Mouse (Mus musculus): ENCODE data around the gene Zfp366.

Zfp366 gene

DNA sequence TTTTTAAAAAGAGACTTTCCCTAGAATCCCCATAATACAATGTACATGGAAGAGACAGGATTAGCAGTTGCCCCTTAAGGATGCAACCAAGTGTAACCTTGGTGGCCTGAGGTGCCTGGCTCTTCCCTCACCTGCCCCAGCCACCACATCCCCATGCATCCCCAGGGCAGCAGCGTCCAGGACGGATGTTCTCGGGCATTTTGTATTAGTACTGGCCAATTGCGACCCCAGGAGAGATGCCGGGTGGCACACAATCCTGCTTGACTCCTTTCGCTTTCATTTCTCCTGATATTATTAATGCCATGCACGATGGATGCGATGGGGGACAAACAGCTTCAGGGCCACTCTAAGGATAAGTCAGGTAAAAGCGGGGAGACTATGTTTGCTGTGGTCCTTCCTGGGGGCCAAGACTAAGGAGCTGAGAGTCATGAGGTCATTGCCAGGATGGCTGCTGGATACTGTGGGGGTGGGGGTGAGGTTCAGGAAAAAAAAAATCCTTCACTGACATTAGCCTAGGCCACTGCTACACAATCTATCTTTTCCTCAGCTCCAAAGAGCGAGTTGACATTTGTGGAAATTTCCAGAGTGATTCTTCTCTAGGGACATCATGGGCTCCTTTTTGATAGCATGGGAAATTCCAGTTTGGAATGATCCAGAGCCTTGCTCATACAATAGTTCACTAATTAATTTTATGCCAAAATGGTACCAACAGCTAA is 1.7 kb downstream of the Zfp366 start:
- no peak for DNase-seq (ENCODE audit: low read depth, low spot score)

DNA sequence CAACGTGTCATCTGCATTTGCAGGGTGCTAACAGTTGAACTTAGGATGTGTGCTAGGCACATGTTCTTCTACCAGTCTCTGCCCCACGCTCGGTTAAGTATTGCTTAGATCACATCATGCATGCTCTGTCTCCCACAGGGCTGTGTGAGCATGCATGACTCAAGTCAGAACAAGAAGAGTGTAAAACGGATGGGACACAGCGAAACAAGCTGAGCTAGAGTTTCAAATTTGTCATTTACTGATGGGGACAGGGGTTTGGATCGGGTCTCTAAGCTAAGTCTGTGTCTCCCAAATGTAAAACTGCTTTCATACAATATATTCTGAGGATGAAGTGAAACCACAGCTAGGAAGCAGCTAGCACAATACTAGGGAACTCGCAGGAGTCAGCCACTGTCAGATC is 2.2 kb downstream of the Zfp366 start:
- no peak for DNase-seq (ENCODE audit: low read depth, low spot score)

DNA sequence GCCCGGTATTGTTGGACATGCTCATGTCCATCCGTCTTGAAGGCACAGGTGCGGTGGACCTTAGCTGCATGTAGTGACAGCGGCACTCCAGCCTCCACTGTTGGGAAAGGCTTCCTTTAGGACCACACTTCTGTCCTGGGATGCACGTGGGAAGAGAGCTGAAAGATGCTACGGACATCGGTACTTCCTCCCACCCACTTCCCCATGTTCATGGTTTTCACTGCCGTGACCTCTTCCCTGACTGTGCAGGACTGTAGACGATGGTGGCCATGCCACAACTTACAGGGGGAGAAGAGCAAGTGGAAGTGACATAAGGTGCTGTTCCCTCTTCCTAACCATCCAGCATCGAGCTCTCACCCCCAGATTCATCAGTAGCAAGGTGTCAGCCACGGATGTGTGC is 2.8 kb downstream of the Zfp366 start:
- peak; percentile 45 for DNase-seq (ENCODE audit: low read depth, low spot score)

DNA sequence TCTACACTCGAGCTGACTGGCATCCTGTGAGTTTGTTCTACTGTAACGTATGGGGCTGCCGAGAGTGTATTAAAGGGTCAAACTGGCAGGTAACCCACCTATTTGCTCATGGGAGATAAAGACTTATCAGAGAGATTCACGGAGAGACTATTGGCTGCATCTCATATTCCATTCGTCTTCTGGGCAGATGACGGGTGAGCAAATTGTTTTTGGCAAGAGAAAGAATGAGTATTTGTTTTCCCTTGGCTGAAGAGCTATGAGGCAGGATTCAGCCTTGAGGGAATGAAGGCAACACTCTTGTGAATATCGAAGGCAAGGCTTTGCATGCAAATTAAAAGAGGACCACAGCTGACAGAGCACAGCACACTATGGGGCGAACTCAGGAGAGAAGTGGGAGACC is 4.0 kb downstream of the Zfp366 start:
- peak; percentile 84 for DNase-seq (ENCODE audit: low read depth, low spot score)

DNA sequence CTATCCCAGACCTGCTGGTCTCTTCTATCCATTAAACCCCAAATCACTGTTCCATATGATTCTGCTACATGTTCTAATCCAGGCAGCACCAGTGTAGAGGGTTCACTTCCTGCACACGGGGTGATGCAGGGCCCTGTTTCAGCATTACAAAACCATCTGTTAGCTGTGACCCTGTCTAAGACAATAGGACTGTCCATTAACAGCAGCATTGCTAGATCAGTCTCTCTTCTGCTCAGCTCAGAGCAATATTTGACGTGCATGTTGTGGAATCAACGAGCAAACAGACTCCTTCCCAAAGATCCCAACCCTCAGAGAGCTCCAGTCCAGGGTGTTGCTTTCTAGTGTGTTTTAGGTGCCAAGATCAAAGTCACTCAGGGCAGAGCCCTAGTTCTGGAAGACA is 5.0 kb downstream of the Zfp366 start:
- DNase-seq (ENCODE audit: low read depth, low spot score), result no peak

DNA sequence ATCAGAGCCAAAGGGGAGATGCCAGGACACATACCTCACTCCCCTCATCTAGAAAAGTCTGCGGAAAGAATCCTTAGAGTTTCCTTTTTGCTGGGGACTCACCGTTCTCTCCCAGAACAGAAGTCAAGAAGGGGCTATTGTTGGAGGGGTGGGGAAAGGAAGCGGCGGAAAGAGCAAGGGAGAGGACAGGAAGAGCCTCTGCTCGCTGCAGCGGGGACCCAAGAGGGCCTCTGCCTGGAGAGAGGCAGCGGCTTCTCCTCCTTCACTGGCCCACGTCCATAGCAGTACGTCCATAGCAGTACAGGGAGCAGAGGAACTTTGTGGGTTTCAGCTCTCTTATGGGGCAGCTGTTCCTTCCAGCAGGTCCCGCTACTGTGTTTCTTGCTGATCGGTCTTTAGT is 5.8 kb downstream of the Zfp366 start:
- no peak for DNase-seq (ENCODE audit: low read depth, low spot score)

DNA sequence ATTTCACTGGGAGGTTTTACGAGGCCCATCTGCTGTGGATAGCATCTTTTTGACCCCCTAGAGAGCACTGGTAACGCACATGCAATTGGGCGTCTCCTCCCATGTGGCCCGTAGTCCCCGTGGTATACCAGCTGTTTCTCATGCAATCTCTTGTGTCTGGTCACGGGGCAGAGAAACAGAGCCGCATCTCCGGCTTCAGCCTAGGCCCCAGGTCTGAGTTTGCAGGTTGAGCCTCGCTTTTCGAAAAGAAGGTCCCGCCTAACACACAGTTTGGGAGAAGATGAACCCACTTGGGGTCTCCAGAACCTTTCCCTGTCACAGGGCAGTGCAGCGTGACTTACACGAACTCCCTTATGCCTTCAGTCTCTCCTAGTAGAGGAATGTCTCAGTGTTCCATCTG is 6.4 kb downstream of the Zfp366 start:
- DNase-seq (ENCODE audit: low read depth, low spot score), result no peak

DNA sequence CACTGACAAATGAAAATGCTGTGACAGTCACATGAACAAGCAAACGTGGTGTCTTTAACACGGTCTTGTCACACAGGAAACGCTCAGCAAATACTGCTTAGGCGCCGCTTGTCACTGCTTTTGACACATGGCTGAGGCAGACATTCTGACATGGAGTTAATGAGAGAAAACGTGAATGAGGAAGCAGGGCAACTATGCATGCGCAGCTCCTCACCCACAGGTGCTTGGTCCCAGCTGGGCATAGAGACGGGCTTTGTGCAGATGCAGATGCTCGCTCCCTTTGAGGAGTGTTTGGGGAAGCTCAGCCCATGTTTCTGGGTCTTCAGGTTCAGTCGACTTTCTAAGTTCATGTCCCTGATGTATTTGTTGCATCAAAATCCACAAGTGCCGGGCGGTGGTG is 11.7 kb downstream of the Zfp366 start:
- DNase-seq (ENCODE audit: low read depth, low spot score), result no peak

DNA sequence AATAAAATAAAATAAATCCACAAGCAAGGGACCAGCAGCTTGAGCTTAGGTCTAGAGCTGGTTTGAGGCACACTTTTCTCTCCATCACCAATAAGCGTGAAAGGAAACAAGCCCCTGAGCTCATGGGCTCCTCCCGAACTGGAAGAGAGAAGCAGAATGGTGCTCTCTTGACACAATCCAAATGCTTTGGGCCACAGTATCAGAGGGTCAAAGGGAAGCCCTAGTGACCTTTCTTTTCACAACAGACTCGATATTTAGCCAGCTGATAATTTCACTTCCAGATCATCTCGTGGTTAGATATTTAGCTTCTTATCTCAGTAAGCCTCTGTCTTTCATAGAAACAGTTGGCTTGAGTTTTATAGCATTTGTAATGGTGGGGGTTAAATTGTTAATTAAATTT is 12.2 kb downstream of the Zfp366 start:
- DNase-seq (ENCODE audit: low read depth, low spot score), result no peak

DNA sequence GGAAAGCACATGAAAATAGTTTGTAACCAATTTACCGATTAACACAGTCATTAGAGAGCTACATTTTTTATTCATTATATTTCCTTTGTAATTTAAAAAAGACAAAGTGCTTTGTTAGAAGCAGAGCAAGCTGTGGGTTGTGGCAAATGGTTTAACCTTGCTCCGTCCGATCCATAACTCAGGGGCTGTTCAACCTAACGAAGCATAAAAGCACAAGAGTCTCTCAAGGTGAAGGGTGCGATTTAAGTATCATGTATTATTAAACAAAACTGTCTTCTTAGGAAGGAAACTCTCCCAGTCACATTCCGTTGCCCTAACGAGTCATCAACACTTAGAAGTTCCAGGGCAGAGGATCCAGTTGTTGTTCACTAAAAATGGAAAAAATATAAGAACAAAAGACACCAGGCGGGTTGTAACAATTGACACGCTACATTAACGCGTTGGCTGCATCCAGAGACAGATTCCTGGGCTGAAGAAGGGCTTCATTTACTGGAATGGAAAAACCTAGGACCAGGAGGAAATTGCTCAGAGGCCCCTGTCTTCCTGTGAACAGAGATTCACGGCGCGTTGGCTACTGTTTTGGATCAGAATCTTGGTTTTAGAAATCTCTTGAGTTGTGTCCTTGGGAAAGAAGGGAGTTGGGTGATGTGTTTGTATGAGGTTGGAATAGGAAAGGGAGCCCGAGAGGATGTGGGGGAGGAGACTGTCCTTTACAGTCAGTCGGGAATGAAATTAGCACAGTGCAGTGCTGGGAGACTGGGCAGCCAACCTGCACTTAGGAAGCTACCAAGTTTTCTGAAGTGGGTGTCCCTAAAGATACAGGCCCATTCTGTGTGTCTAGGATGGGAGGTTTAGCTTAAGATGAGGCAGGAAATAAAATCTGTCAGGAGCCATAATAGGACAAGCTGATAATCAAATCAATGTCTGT is 17.3 kb downstream of the Zfp366 start:
- DNase-seq (ENCODE audit: low read depth, low spot score), result no peak

DNA sequence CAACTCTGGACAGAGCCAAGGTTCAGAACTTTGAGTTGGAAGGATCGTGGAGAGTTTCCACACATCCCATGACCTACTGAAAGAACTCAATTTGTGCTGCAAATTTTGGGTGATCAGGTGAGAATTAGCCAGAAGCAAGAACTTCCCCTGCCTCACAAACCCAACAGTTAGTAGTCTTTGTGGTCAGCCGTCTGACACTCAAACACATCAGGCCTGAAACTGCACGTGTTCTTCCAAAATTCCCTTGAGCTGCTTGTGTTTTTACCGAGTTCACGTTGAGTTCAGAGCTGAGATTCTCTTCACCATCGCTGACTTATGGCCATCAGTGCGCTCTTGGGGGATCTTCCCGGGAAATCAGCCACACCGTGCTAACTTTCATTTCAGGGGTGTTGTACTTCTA is 22.6 kb downstream of the Zfp366 start:
- no peak for DNase-seq (ENCODE audit: low read depth, low spot score)

DNA sequence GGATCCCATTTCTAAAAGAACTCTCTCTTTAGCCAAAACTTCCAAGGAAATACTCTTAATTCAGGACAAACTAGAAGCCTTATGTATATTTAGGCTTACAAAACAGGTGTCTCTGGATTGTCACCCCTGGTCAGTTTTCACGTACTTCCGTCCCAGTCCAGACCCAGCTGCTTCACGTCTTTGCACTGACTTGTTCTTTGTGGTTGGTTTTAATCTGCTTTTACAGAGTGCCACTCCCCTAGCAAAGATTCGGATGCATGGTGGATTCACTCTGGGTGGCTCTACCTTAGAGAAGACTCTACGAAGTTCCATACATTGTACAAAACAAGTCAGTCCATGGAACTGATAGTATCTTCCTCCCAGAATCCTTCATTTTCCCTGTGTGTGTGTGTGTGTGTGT is 25.2 kb downstream of the Zfp366 start:
- no peak for DNase-seq (ENCODE audit: low read depth, low spot score)

DNA sequence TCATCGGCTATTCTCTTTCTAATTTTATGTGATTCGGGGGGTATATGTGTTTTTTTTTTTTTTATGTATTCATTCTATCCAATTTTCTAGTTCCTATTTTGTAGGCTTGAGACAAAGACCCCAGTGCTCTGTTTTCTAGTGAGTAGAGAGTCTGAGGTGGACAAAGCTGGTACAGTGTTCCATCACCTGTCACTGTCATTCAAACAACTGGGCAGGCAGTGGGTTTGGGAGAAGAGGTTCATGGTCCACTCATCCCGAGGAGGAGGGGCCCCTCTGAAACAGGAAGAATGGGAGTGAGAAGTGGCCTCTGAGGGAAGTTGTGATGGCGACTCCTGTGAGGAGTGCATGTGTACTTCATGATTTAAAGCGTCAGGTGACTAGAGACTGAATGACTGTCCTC is 26.2 kb downstream of the Zfp366 start:
- DNase-seq (ENCODE audit: low read depth, low spot score), result no peak

DNA sequence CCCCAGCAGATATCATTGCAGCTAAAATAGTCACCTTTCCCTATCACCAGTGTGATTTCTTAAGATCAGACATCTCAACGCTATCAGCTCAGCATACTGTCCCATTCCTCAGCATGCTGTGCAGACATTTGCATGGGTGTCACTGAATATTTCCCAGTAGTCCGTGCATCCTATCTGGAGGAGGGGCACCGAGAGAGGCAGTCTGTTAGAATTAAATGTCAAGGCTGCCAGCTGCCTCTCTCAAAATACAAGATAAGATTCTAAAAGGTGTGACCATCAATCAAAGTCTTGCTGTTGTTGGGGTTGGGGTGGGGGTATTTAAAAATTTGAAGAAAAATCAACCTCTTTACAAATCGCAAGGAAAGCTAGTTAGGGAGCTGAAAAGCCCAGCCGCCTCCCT is 28.4 kb downstream of the Zfp366 start:
- peak; percentile 15 for DNase-seq (ENCODE audit: low read depth, low spot score)

DNA sequence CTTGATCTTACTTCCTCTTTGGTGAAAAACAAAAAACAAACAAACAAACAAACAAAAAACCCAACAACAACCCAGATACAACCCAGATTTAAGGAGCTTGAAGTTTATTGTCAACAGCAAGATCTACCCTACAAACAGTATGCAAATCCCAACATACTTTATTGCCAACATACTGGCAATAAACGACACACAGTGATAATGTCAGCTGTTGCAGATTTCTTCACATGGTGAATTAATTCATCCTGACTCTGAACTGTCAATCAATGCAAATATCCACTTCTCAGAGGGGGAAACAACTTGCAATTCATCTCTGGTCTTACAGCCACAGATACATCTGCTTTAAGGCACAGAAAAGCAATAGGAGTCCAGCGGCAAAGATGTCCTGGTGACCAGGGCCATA is 31.4 kb downstream of the Zfp366 start:
- DNase-seq (ENCODE audit: low read depth, low spot score), result no peak

DNA sequence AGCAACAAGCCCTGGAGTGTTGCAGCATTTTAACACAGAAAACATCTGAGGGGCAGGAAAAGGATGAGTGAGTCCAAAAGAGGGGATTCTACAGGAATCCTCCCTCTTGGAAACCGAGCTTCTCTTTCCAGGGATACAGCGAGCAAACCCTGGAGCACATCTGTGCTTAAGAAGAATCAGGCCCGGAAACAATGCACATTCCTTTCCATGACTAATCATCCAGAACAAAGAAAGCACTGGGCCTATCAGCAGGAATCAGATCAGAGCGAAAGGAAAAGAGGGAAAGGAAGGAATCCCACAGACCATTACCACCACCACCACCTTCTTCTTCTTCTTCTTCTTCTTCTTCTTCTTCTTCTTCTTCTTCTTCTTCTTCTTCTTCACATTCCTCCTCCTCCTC is 33.4 kb downstream of the Zfp366 start:
- DNase-seq (ENCODE audit: low read depth, low spot score), result no peak

DNA sequence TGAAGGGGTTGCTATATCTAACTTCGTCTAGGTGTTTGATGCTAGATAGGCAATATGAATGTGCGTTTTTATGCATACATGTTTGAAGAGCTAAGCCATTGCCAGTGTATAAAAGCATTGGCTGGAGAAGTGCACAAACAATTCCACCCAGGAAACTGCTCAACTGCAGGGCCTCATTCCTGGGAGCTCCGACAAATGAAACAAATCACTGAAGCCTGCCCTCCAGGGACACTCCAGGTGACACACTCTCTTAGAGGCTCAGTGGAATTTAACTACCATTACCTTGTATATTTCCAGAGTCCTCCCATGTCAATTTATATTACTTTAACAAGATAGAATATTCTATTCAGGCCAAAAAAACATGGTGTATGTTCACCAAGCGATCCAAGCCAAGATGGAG is 35.0 kb downstream of the Zfp366 start:
- DNase-seq (ENCODE audit: low read depth, low spot score), result no peak

DNA sequence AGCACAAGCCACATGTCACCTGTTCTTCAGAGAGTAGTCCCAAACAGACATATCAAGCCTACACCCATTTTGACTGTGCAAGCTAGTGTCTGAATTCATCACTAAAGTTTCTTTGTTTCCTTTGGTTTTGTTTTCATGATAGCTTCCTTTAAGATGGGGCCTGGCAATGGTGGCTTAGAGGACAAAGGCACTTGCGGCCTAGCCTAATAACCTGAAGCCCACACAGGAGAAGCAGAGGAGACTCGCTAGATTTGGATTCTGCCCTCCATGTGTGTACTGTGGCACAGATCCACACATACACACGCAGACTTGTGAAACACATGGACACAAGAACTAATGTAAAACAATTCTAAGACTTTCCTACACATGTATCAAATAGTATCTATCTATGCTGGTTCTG is 37.4 kb downstream of the Zfp366 start:
- DNase-seq (ENCODE audit: low read depth, low spot score), result no peak

DNA sequence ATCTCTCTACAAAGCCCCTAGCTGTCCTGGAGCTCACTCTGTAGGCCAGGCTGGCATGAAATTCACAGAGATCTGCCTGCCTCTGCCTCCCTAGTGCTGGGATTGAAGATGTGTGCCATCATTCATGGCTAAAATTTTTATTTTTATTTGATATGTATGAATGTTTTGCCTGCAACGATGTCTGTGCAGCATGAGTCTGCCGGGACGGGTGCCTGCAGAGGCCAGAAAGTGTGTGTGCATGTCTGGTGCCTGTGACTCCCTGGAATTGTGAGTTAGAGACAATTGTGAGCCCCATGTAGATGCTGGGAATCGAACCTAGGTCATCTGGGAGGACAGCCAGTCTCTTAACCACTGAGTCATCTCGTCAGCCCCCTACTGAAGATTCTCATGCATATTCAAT is 37.9 kb downstream of the Zfp366 start:
- DNase-seq (ENCODE audit: low read depth, low spot score), result no peak

DNA sequence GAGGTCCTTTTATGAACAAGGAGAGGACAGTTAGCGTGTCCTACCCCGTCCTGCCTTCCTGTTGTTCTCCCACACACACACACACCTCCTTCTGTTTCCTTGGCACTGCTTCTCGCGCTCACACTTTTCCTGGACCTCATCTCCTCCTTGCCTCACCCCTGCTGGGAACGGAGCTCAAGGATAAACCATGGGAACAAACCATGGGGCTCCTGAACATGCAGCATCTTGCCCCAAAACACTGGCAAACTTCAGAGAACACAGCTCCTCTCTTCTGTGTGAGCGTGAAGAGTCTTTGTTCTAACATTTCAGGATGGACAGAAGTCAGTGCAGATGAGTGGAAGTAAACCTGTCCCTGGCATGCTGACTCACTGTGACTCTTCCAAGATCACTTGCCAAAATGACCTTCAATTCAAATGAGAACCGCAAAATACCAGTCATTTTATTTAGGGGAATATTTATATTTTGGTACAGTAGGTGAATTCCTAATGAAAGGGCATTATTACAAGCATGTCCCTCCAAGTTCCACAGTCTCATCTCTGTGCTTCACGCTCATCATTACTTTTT is 38.8 kb downstream of the Zfp366 start:
- no peak for DNase-seq (ENCODE audit: low read depth, low spot score)

DNA sequence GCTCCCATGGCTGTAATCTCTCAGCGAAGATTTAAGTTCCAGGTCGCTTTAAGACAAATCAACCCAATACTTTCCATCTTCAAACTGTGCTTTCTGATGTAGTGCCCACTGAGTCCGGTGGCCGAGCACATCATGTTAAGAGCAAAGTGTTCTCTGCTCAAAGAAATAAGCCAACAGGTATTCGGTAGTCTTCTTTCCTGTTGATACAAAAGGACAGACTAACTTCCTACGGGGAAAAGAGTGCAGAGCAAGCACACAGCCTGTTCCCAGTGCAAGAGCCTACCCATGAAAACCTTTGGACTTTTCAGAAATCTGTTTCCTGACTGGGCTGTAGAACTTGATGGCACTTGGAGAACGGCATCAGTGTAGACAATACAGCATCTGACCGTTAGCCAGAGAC is 39.3 kb downstream of the Zfp366 start:
- DNase-seq (ENCODE audit: low read depth, low spot score), result no peak

DNA sequence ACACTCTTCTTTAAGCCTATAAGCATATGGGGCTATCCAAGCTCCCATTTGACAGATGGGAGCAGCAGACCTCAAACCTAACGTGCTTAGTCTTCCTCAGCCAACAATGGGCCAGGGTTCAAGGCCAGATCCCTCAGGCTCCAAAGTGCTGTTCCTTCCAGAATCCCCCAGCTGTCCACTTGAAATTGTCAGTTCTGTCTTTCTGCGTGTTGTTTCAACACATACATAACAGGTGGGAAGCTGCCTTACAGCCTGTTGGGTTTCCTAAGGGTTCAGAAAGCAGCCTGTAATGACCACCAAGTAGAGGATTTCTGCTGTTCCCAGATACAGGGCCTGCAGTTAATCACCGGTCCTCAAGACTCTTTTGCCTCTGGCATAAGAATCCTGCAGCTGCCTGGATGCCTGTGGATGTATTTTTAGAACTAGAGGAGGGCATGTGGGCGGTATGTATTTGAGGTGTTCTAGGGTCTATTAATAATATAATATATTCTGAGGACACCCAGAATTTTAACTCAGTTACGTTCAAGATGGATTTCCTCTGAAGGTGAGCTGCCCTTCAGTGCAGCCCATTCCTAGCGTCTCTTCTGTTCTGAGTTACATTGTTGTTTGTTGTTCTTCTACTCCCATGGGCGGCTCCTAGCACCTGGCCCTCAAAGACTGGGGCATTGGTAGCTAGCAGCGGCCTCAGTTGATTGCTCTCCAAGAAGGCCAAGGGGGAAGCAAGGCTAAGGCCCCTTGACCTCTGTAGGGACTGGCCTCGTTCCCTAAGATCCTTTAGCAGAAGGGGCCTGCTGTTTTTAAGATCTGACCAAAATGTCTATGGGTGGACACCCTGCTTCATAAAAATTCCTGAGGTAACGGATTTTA is 41.0 kb downstream of the Zfp366 start:
- peak; percentile 42 for DNase-seq (ENCODE audit: low read depth, low spot score)
